ENCODE assay signal across 14 mouse cellular contexts in the genomic region with DNA sequence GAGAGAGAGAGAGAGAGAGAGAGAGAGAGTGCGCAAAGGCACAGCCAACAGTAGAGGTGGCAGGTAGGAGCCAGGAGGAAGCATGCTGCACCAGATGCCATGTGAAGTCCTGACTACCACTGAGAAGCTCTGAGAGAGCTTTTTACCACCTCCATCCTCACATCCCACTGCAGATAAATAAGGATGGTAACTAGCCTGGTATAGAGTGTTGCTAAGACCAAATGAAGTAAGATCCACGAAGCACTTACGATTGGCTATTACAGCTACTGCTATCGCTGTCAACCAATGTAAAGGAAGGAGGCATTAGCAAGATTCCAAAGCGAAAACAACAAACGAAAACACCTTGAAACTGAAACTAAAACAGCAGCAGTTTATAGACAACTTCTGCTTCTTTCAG. TPM values are rescaled to one million over a fixed set of nuclear protein-coding genes. Genes with fewer than 3 reads are reported as not detected.
A peak's percentile ranks its signal among the peaks of the same experiment; 100 is the strongest.
DNase-seq lines count a peak whose midpoint lies in the region; ATAC-seq lines count a peak whose summit lies in the region.
"Had no signal": no experiment of that assay in that cellular context is flagged by ENCODE, and none has a peak within 500 bp of the region (broad histone marks: within the 10 kb centered on the region; RNA-seq: fewer than 3 reads in every experiment).

No protein-coding gene starts in this region.

- intact Hi-C loops in left cerebral cortex, postnatal 14 days (cut with DNase I), result no loop called here
- intact Hi-C loops in gastrocnemius, postnatal 36 days (cut with DNase I), result no loop called here

- WGBS in heart, embryonic 12.5 days, result 79% methylated on average over 6 of the region's 6 CpGs
- 59% methylated on average over 6 of the region's 6 CpGs for whole genome bisulfite sequencing in liver, embryonic 13.5 days (ENCODE audit: insufficient replicate concordance)

- H3K4me1 ChIP-seq in heart, embryonic 12.5 days (replicated peaks), result peaks cover 38% of the 10 kb centered on the region
- H3K4me1 ChIP-seq in liver, embryonic 13.5 days (replicated peaks), result peaks cover 23% of the 10 kb centered on the region
- H3K4me1 ChIP-seq: midbrain, embryonic 12.5 days had no signal

- H3K4me2 ChIP-seq in heart, embryonic 12.5 days, result peak overlapping the region; percentile 14; the same call in 1 of the 2 replicates
- H3K4me2 ChIP-seq in liver, embryonic 13.5 days, result 0 out of 2 replicates have a peak overlapping the region, but pooled peaks have one; percentile 8
- H3K4me2 ChIP-seq: midbrain, embryonic 12.5 days had no signal

- H3K9me3 ChIP-seq in heart, embryonic 12.5 days (replicated peaks), result no peaks in the 10 kb centered on the region
- H3K9me3 ChIP-seq in liver, embryonic 13.5 days (replicated peaks), result no peaks in the 10 kb centered on the region
- H3K9me3 ChIP-seq: hindbrain, embryonic 10.5 days; limb, embryonic 10.5 days; midbrain, embryonic 12.5 days had no signal

- DNase-seq in heart, adult 9 months (ENCODE audit: low spot score in 2 of 2), result no peak
- DNase-seq in thymus, postnatal 14 days, result peak; percentile 34
- no peak for DNase-seq in thymus, postnatal 36 days
- DNase-seq in liver, embryonic 13.5 days, result no peak
- no peak for DNase-seq in cerebellum, adult 11-12 months
- DNase-seq in left cerebral cortex, postnatal 14 days (ENCODE audit: low spot score in 2 of 2), result no peak
- no peak for DNase-seq in gastrocnemius, postnatal 36 days
- DNase-seq: adrenal gland, adult 8-10 months; cerebellum, postnatal 36 days; kidney, postnatal 36 days had no signal

- H3K27me3 ChIP-seq in heart, embryonic 12.5 days (replicated peaks), result no peaks in the 10 kb centered on the region
- H3K27me3 ChIP-seq in liver, embryonic 13.5 days, result 0 out of 2 replicates have a peak, but pooled peaks cover 10% of the 10 kb centered on the region
- H3K27me3 ChIP-seq: midbrain, embryonic 12.5 days had no signal

- no peak overlapping the region for H3K4me3 ChIP-seq in heart, embryonic 12.5 days
- H3K4me3 ChIP-seq in liver, embryonic 13.5 days (replicated peaks), result no peak overlapping the region
- H3K4me3 ChIP-seq: hindbrain, embryonic 10.5 days; limb, embryonic 10.5 days; midbrain, embryonic 12.5 days had no signal

- ATAC-seq in heart, embryonic 12.5 days (ENCODE audit: insufficient number of reproducible peaks, low FRiP score), result no peak
- ATAC-seq in liver, embryonic 13.5 days (ENCODE audit: low read depth), result no peak

- H3K9ac ChIP-seq in heart, embryonic 12.5 days, result no peak overlapping the region
- H3K9ac ChIP-seq in liver, embryonic 13.5 days, result no peak overlapping the region
- H3K9ac ChIP-seq: midbrain, embryonic 12.5 days had no signal

- H3K36me3 ChIP-seq in heart, embryonic 12.5 days, result no peaks in the 10 kb centered on the region
- no peaks in the 10 kb centered on the region for H3K36me3 ChIP-seq in liver, embryonic 13.5 days
- H3K36me3 ChIP-seq: hindbrain, embryonic 10.5 days; limb, embryonic 10.5 days; midbrain, embryonic 12.5 days had no signal

- H3K27ac ChIP-seq in heart, embryonic 12.5 days (ENCODE audit: poor library complexity, severe bottlenecking), result peak overlapping the region; percentile 63
- H3K27ac ChIP-seq in liver, embryonic 13.5 days, result no peak overlapping the region
- H3K27ac ChIP-seq: hindbrain, embryonic 10.5 days; limb, embryonic 10.5 days; midbrain, embryonic 12.5 days had no signal

RNA-seq across cellular contexts. Expression of gene Rapgef2, which starts 47.3 kb away (rescaled TPM):
- polyA plus RNA-seq in heart, embryonic 12.5 days (2016; fragmentation: Nextera tagmentation; extraction: Ambion mirVana), result 8.5 and 9.2 TPM in 2 replicates
- polyA plus RNA-seq in liver, embryonic 13.5 days (2015; fragmentation: Nextera tagmentation; extraction: Ambion mirVana), result 0.90 and 1.1 TPM in 2 replicates
- total RNA-seq in left cerebral cortex, postnatal 14 days (2021), result 100 to 1,000 TPM; 102 to 103 TPM
- 10 to 100 TPM; 13.6 to 16.0 TPM for total RNA-seq in gastrocnemius, postnatal 36 days (2021)

Comparison
In these comparisons a context has a peak if more than half of its experiments do, and no peak if none do; other contexts are left out.
1. RNA of gene Rapgef2, which starts 47.3 kb away (total RNA-seq): 102 to 103 TPM in left cerebral cortex, postnatal 14 days; 13.6 to 16.0 TPM in gastrocnemius, postnatal 36 days; every median in the first group is over 4 times any median in the second.